Mouse (Mus musculus) CH12.LX (cell line): ENCODE measurements at regions not wholly inside any gene's neighbourhood (a gene's known extent, or its start where the extent isn't known, plus 50 kb on each side); places are given as distances from the start of the nearest gene placed in this dataset.
A peak's percentile ranks its signal among the peaks of the same experiment; 100 is the strongest.

Experiments
- DNase-seq: peaks from one replicate; pipeline ENCODE4 v3.0.0-alpha.2; 2013; ENCODE audit errors: extremely low read depth
- H3K27ac ChIP-seq: 2 replicates; pipeline ENCODE4 v1.5.1; 2012; ENCODE audit warnings: low read depth, mild to moderate bottlenecking, control low read depth, moderate library complexity; ENCODE audit not compliant: insufficient read depth
- H3K27me3 ChIP-seq: replicated peaks from 2 replicates; pipeline ENCODE3; 2012; ENCODE audit warnings: inconsistent platforms
- H3K36me3 ChIP-seq, 2 experiments: replicated peaks in 1 of 2; 2 replicates each; pipeline versions ENCODE3 to v1.6.1; 2012; ENCODE audit warnings: inconsistent platforms in 1 of 2, low read length in 1 of 2, mild to moderate bottlenecking in 1 of 2, mixed read lengths in 1 of 2, moderate library complexity in 1 of 2; ENCODE audit not compliant: control insufficient read depth in 1 of 2, insufficient read depth in 1 of 2
- H3K4me1 ChIP-seq, 2 experiments: 2 replicates each; pipeline ENCODE4 v1.6.1; 2012; ENCODE audit warnings: inconsistent platforms in 1 of 2, moderate library complexity in 1 of 2; ENCODE audit not compliant: insufficient read depth in 2 of 2, control insufficient read depth in 1 of 2
- H3K4me2 ChIP-seq: 2 replicates; pipeline ENCODE4 v1.6.1; 2012; ENCODE audit warnings: low read depth, mild to moderate bottlenecking, control low read depth; ENCODE audit not compliant: poor library complexity, insufficient read depth, severe bottlenecking
- H3K4me3 ChIP-seq, 3 experiments: fragments of 150-350 bp in 1 of 3; sonication (generic) in 1 of 3; replicated peaks in 1 of 3; 2 replicates each; pipeline versions ENCODE3 to v1.5.1; 2011 to 2012; ENCODE audit warnings: low read depth in 2 of 3, low read length in 2 of 3, mild to moderate bottlenecking in 2 of 3, moderate library complexity in 2 of 3, control low read depth in 1 of 3, improper control_type of control experiment in 1 of 3, inconsistent platforms in 1 of 3, mixed read lengths in 1 of 3; ENCODE audit not compliant: poor library complexity in 1 of 3
- H3K79me2 ChIP-seq: replicated peaks from 2 replicates; pipeline ENCODE4 v1.6.1; 2012; ENCODE audit warnings: mild to moderate bottlenecking, moderate library complexity; ENCODE audit not compliant: control insufficient read depth, poor library complexity, insufficient read depth, severe bottlenecking; ENCODE audit errors: extremely low read depth
- H3K9ac ChIP-seq: 2 replicates; pipeline ENCODE4 v1.6.1; 2012; ENCODE audit warnings: low read depth, mild to moderate bottlenecking, control low read depth, moderate library complexity; ENCODE audit not compliant: insufficient read depth
- H3K9me3 ChIP-seq: replicated peaks from 2 replicates; pipeline ENCODE3; 2012; ENCODE audit warnings: low read length, inconsistent platforms, mixed read lengths
- BHLHE40 ChIP-seq: IDR thresholded peaks from 2 replicates; pipeline ENCODE4 v1.6.1; 2011; ENCODE audit warnings: mild to moderate bottlenecking, low read depth, low read length, improper control_type of control experiment
- CHD1 ChIP-seq: IDR thresholded peaks from 2 replicates; pipeline ENCODE4 v1.6.1; 2012; ENCODE audit warnings: low read depth, low read length, improper control_type of control experiment, inconsistent platforms
- CHD2 ChIP-seq: IDR thresholded peaks from 2 replicates; pipeline ENCODE4 v1.6.1; 2011; ENCODE audit warnings: low read length, improper control_type of control experiment
- CTCF ChIP-seq, 2 experiments: IDR thresholded peaks in 1 of 2; conservative IDR thresholded peaks in 1 of 2; 2 replicates each; pipeline ENCODE4 v1.5.1; 2011 to 2012; ENCODE audit warnings: low read depth in 2 of 2, low read length in 2 of 2, improper control_type of control experiment in 1 of 2, inconsistent platforms in 1 of 2, mild to moderate bottlenecking in 1 of 2, moderate library complexity in 1 of 2
- E2F4 ChIP-seq: IDR thresholded peaks from 2 replicates; pipeline ENCODE4 v1.6.1; 2011; ENCODE audit warnings: low read depth, low read length, improper control_type of control experiment; ENCODE audit not compliant: insufficient replicate concordance
- ELF1 ChIP-seq: IDR thresholded peaks from 2 replicates; pipeline ENCODE4 v1.6.1; 2014; ENCODE audit warnings: low read depth, mild to moderate bottlenecking, inconsistent platforms, low read length, improper control_type of control experiment
- EP300 ChIP-seq: IDR thresholded peaks from 2 replicates; pipeline ENCODE4 v1.6.1; 2011; ENCODE audit warnings: low read length, improper control_type of control experiment
- ETS1 ChIP-seq: conservative IDR thresholded peaks from 2 replicates; pipeline ENCODE4 v1.6.1; 2012; ENCODE audit warnings: low read depth, mild to moderate bottlenecking, inconsistent platforms, low read length, improper control_type of control experiment, moderate library complexity
- GABPA ChIP-seq: IDR thresholded peaks from 2 replicates; pipeline ENCODE4 v1.6.1; 2012; ENCODE audit warnings: low read depth, low read length, improper control_type of control experiment, inconsistent platforms; ENCODE audit not compliant: insufficient replicate concordance
- HCFC1 ChIP-seq: IDR thresholded peaks from 2 replicates; pipeline ENCODE4 v1.6.1; 2012; ENCODE audit warnings: low read depth, mild to moderate bottlenecking, inconsistent platforms, low read length, improper control_type of control experiment
- IRF4 ChIP-seq: IDR thresholded peaks from 2 replicates; pipeline ENCODE4 v1.6.1; 2014; ENCODE audit warnings: low read depth, mild to moderate bottlenecking, inconsistent platforms, low read length, improper control_type of control experiment
- JUN ChIP-seq: IDR thresholded peaks from 2 replicates; pipeline ENCODE4 v1.6.1; 2011; ENCODE audit warnings: low read depth, mild to moderate bottlenecking, low read length, improper control_type of control experiment, moderate library complexity; ENCODE audit not compliant: insufficient read depth
- JUND ChIP-seq: conservative IDR thresholded peaks from 2 replicates; pipeline ENCODE4 v1.6.1; 2011; ENCODE audit warnings: low read depth, low read length, improper control_type of control experiment
- KAT2A ChIP-seq: IDR thresholded peaks from 2 replicates; pipeline ENCODE4 v1.6.1; 2012; ENCODE audit warnings: low read length, improper control_type of control experiment, inconsistent platforms; ENCODE audit not compliant: insufficient replicate concordance
- MAFK ChIP-seq: IDR thresholded peaks from 2 replicates; pipeline ENCODE4 v1.6.1; 2011; ENCODE audit warnings: low read length, improper control_type of control experiment; ENCODE audit not compliant: insufficient replicate concordance
- MAX ChIP-seq: IDR thresholded peaks from 2 replicates; pipeline ENCODE4 v1.6.1; 2011; ENCODE audit warnings: low read length, improper control_type of control experiment
- MAZ ChIP-seq: IDR thresholded peaks from 2 replicates; pipeline ENCODE4 v1.6.1; 2012; ENCODE audit warnings: low read depth, mild to moderate bottlenecking, inconsistent platforms, low read length, improper control_type of control experiment, moderate library complexity
- MEF2A ChIP-seq: IDR thresholded peaks from 2 replicates; pipeline ENCODE4 v1.6.1; 2014; ENCODE audit warnings: low read depth, mild to moderate bottlenecking, inconsistent platforms, low read length, improper control_type of control experiment, borderline replicate concordance
- MXI1 ChIP-seq: IDR thresholded peaks from 2 replicates; pipeline ENCODE4 v1.6.1; 2011; ENCODE audit warnings: mild to moderate bottlenecking, low read depth, low read length, improper control_type of control experiment
- MYC ChIP-seq: IDR thresholded peaks from 2 replicates; pipeline ENCODE4 v1.6.1; 2011; ENCODE audit warnings: low read depth, mild to moderate bottlenecking, improper control_type of control experiment, low read length
- NELFE ChIP-seq: IDR thresholded peaks from 2 replicates; pipeline ENCODE4 v1.6.1; 2011; ENCODE audit warnings: low read depth, low read length, improper control_type of control experiment
- NRF1 ChIP-seq: IDR thresholded peaks from 2 replicates; pipeline ENCODE4 v1.6.1; 2014; ENCODE audit warnings: low read depth, mild to moderate bottlenecking, inconsistent platforms, low read length, improper control_type of control experiment, moderate library complexity
- PAX5 ChIP-seq: IDR thresholded peaks from 2 replicates; pipeline ENCODE4 v1.6.1; 2012; ENCODE audit warnings: low read length, inconsistent platforms, mixed read lengths
- POLR2A ChIP-seq: IDR thresholded peaks from 2 replicates; pipeline ENCODE4 v1.6.1; 2011; ENCODE audit warnings: low read depth, mild to moderate bottlenecking, improper control_type of control experiment, low read length
- POLR2AphosphoS2 ChIP-seq: IDR thresholded peaks from 2 replicates; pipeline ENCODE4 v1.6.1; 2011; ENCODE audit warnings: low read depth, low read length, improper control_type of control experiment
- RAD21 ChIP-seq: IDR thresholded peaks from 2 replicates; pipeline ENCODE4 v1.6.1; 2011; ENCODE audit warnings: low read depth, mild to moderate bottlenecking, low read length, improper control_type of control experiment, moderate library complexity
- RCOR1 ChIP-seq: conservative IDR thresholded peaks from 2 replicates; pipeline ENCODE4 v1.6.1; 2012; ENCODE audit warnings: low read depth, mild to moderate bottlenecking, inconsistent platforms, low read length, improper control_type of control experiment
- SIN3A ChIP-seq: IDR thresholded peaks from 2 replicates; pipeline ENCODE4 v1.6.1; 2012; ENCODE audit warnings: low read length, improper control_type of control experiment, inconsistent platforms
- SMC3 ChIP-seq: IDR thresholded peaks from 2 replicates; pipeline ENCODE4 v1.6.1; 2011; ENCODE audit warnings: low read depth, low read length, improper control_type of control experiment
- TBP ChIP-seq: conservative IDR thresholded peaks from 2 replicates; pipeline ENCODE4 v1.6.1; 2011; ENCODE audit warnings: low read depth, low read length, improper control_type of control experiment
- TCF12 ChIP-seq: IDR thresholded peaks from 2 replicates; pipeline ENCODE4 v1.6.1; 2014; ENCODE audit warnings: low read depth, mild to moderate bottlenecking, inconsistent platforms, low read length, improper control_type of control experiment
- UBTF ChIP-seq: IDR thresholded peaks from 2 replicates; pipeline ENCODE4 v1.6.1; 2012; ENCODE audit warnings: low read depth, mild to moderate bottlenecking, inconsistent platforms, low read length, improper control_type of control experiment, moderate library complexity
- USF1 ChIP-seq: IDR thresholded peaks from 2 replicates; pipeline ENCODE4 v1.6.1; 2014; ENCODE audit warnings: low read depth, mild to moderate bottlenecking, inconsistent platforms, low read length, improper control_type of control experiment
- USF2 ChIP-seq: conservative IDR thresholded peaks from 2 replicates; pipeline ENCODE4 v1.6.1; 2011; ENCODE audit warnings: low read depth, low read length, improper control_type of control experiment
- ZC3H11A ChIP-seq: IDR thresholded peaks from 2 replicates; pipeline ENCODE4 v1.6.1; 2012; ENCODE audit warnings: low read depth, mild to moderate bottlenecking, inconsistent platforms, low read length, improper control_type of control experiment
- ZKSCAN1 ChIP-seq: IDR thresholded peaks from 2 replicates; pipeline ENCODE4 v1.6.1; 2012; ENCODE audit warnings: low read depth, inconsistent platforms, low read length, improper control_type of control experiment, borderline replicate concordance
- ZMIZ1 ChIP-seq: IDR thresholded peaks from 2 replicates; pipeline ENCODE4 v1.6.1; 2012; ENCODE audit warnings: low read depth, mild to moderate bottlenecking, inconsistent platforms, low read length, improper control_type of control experiment
- ZNF384 ChIP-seq: IDR thresholded peaks from 2 replicates; pipeline ENCODE4 v1.6.1; 2012; ENCODE audit warnings: low read depth, low read length, improper control_type of control experiment, inconsistent platforms
- dilution Hi-C: fragments of 300-500 bp; cut with MboI; formaldehyde crosslinking; loops from 2 replicates; pipeline ENCODE4 v1.14.3; 2020; ENCODE audit warnings: low sequenced_read_pairs; ENCODE audit not compliant: extremely low pct_unique_long_range_greater_than_20kb, extremely low pct_ligation_motif_present
- in situ Hi-C: fragments of 300-500 bp; cut with MboI; formaldehyde crosslinking; loops from 3 replicates; pipeline ENCODE4 v1.14.3; 2019; ENCODE audit warnings: low sequenced_read_pairs, low pct_ligation_motif_present, low pct_unique_long_range_greater_than_20kb, mixed read lengths

DNA sequence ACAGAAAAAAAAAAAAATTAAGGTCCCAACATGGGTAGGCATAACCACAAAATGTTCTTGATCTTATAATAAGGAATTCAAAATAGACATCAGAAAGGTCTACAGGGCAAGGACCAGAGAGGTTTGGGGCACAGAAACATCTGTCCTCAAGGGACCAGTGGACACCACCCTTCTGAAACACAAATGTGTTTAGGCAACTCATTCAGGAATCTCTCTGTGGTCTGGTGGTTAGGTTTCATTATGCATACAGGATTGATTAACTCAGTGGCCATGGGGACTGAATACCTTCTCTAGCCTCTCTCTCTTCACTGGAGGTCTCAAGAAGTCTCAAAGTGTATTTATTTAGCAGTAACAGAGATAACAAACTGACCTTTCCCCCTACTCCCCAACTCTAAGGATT lies 67.8 kb downstream of the Ccdc115 start:
- dilution Hi-C loops (no loop called here), in situ Hi-C loops (no loop called here)
- H3K36me3 ChIP-seq: no peaks in the 10 kb centered on the region
- no peaks in the 10 kb centered on the region for H3K79me2 ChIP-seq
- no peak overlapping the region for H3K4me3 ChIP-seq
- DNase-seq: peak; percentile 12
- H3K9ac ChIP-seq: no peak overlapping the region
- no peak for TF ChIP-seq USF2
- no peak for TF ChIP-seq CHD1
- no peak for TF ChIP-seq RAD21
- TF ChIP-seq IRF4: peak; percentile 88
- no peak for TF ChIP-seq MYC
- TF ChIP-seq TBP: no peak
- no peak for TF ChIP-seq MXI1
- peak; percentile 80 for TF ChIP-seq EP300
- TF ChIP-seq ZNF384: 0 out of 2 replicates have a peak, but pooled peaks have one; percentile 16
- TF ChIP-seq E2F4: no peak
- TF ChIP-seq JUND: 0 out of 2 replicates have a peak, but pooled peaks have one; percentile 21
- TF ChIP-seq GABPA: no peak
- no peak for TF ChIP-seq HCFC1
- peak; percentile 34; the same call in 1 of the 2 replicates for TF ChIP-seq JUN
- TF ChIP-seq KAT2A: no peak
- TF ChIP-seq ETS1: 0 out of 2 replicates have a peak, but pooled peaks have one; percentile 33
- TF ChIP-seq SMC3: no peak
- TF ChIP-seq ZC3H11A: no peak
- no peak for TF ChIP-seq CTCF (conservative IDR thresholded peaks at IDR 0.05 in 1 of 2, IDR thresholded peaks at IDR 0.05 in 1 of 2; ENCODE audit: low read depth in 2 of 2, low read length in 2 of 2)
- TF ChIP-seq MEF2A: peak; percentile 46; the same call in 1 of the 2 replicates
- no peak for TF ChIP-seq ELF1
- TF ChIP-seq TCF12: peak; percentile 44
- TF ChIP-seq MAZ: no peak
- no peak for TF ChIP-seq NELFE
- TF ChIP-seq ZMIZ1: no peak
- TF ChIP-seq NRF1: no peak
- no peak for TF ChIP-seq ZKSCAN1
- TF ChIP-seq SIN3A: no peak
- TF ChIP-seq UBTF: no peak
- no peak for TF ChIP-seq POLR2A
- TF ChIP-seq POLR2AphosphoS2: no peak
- no peak for TF ChIP-seq CHD2
- TF ChIP-seq MAX: no peak
- no peak for TF ChIP-seq USF1
- no peak for TF ChIP-seq PAX5
- TF ChIP-seq RCOR1: 0 out of 2 replicates have a peak, but pooled peaks have one; percentile 50
- TF ChIP-seq BHLHE40: peak; percentile 57
- TF ChIP-seq MAFK: peak; percentile 51; the same call in 1 of the 2 replicates
- H3K4me2 ChIP-seq: no peak overlapping the region
- peaks cover 0 to 10% of the 10 kb centered on the region in 2 experiments; a peak in 2 of 4 replicates for H3K4me1 ChIP-seq
- H3K27ac ChIP-seq: no peak overlapping the region
- no peaks in the 10 kb centered on the region for H3K27me3 ChIP-seq
- H3K9me3 ChIP-seq: no peaks in the 10 kb centered on the region
